Mouse (Mus musculus): ENCODE data around the gene AI854703.

AI854703 gene

DNA sequence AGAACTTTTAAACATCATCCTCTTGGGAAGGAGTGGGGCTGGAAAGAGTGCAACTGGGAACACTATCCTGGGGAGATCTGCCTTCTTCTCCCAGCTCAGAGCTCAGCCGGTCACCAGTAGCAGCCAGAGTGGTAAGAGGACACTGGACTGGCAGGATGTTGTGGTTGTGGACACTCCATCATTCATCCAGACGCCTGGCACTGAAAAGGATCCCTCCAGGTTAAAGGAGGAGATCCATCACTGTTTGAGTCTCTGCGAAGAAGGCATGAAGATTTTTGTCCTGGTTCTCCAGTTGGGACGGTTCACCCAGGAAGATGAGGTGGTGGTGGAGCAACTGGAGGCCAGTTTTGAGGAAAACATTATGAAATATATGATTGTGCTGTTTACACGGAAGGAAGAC is 32.2 kb downstream of the AI854703 start:
- no peak for DNase-seq (ENCODE audit: low spot score)

DNA sequence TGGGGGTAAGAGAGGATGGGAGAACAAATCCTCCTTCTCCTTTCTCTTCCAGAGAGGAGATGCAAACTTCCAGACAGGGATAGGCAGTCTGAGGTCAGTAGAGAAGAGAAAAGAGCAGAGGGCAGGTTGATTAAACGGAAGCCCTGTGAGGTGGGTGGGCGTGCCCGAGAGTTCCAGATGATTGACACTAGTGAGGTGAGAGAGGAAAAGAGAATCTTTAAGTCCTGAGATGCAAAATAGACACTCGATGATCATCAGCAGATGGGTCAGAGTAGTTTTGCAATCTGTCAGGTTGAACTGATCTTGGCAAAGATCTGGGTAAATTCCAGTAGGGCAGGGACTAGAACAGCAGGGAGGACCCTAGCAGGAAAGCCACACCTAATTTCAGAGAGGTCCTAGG is 38.2 kb downstream of the AI854703 start:
- no peak for DNase-seq (ENCODE audit: low spot score)

GRCm38 (mm10) chr6:48665471-48665870 is 38.9 kb downstream of the AI854703 start:
- DNase-seq (ENCODE audit: low spot score) = no peak

DNA sequence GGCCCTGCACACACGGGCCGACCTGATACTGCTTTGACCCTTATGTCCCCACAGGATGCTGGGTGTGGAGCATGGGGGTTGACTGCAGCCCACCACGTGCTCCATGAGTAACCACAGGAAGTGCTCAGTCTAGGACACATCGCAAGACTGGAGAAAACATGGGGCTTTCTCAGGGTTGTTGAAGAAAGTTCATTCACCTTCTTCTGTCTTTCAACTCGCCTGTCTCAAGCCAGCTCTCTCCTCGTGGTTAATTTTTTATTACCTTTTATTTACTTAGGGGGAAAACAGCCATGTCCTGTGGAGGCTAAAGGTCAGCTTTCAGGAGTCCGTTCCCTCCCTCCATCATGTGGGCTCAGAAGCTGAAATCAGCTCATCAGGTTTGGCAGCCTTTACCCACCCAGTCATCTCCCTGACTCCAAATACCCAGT is 39.6 kb downstream of the AI854703 start:
- no peak for DNase-seq (ENCODE audit: low spot score)

GRCm38 (mm10) chr6:48668022-48668421 is 41.5 kb downstream of the AI854703 start:
- no peak for DNase-seq (ENCODE audit: low spot score)

GRCm38 (mm10) chr6:48669446-48669969 is 42.9 kb downstream of the AI854703 start:
- no peak for DNase-seq (ENCODE audit: low spot score)

DNA sequence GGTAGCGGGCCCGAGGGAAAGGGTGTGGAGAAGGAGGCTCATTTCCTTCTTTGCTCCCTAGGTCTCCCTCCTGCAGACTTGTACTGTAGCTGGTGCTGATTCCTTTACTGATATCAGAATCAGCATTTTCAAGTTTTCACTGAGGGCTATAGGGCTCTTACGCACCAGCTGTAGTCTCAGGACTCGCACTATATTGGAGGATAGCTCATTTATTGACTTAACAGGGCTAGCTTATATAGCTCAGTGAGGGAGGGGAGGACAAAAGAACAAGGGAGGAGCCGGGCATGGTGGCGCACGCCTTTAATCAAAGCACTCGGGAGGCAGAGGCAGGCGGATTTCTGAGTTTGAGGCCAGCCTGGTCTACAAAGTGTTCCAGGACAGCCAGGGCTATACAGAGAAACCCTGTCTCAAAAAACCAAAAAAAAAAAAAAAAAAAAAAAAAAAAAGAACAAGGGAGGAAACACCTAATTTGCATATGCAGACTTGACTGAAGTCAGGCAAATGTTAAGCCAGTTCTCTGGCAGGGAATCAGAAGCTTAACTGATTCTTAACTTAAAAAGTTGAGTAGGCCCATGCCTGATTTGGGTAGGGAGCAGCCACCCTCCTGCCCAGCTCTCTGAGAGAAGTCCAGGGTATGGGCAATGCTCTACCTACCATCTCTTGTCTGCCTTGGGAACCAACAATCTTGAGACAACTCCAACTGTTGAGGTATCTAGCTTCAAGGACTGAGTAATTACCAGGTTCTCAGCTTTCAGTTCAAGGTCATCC is 47.9 kb downstream of the AI854703 start:
- no peak for DNase-seq (ENCODE audit: low spot score)

DNA sequence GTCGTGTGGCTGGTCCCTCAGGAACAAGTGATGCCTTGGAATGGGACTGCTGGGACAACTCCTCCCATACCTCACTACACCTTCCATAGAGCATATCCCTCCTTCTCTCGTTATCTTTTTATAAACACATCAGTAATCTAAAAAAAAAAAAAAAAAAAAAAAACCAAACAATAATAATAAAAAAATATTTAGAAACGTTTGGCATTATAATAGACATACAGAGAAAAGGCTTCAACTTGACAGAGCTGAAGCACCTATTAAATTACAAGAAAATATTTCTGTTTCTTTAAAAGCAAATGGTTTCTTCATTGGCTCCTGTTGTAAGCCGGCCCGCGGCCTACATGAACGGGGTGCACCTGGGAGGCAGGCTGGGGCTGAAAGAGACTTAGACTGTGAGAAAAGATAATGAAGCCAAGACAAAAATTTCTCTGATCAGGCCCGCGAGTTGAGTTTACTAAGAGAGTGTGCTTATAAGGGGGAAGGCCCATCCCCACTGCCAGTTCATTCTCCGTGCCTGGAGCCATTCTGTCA is 48.9 kb downstream of the AI854703 start:
- DNase-seq (ENCODE audit: low spot score) = no peak

- no peak for DNase-seq (ENCODE audit: low spot score)
Measured at GRCm38 (mm10) chr6:48675931-48676859, 49.6 kb downstream of the AI854703 start, which contains the start of gene Gimap9. TSS of gene Gimap9 (plus strand) at chr6:48676129.

GRCm38 (mm10) chr6:48676860-48677415 is 50.4 kb downstream of the AI854703 start:
- DNase-seq (ENCODE audit: low spot score) = no peak

DNA sequence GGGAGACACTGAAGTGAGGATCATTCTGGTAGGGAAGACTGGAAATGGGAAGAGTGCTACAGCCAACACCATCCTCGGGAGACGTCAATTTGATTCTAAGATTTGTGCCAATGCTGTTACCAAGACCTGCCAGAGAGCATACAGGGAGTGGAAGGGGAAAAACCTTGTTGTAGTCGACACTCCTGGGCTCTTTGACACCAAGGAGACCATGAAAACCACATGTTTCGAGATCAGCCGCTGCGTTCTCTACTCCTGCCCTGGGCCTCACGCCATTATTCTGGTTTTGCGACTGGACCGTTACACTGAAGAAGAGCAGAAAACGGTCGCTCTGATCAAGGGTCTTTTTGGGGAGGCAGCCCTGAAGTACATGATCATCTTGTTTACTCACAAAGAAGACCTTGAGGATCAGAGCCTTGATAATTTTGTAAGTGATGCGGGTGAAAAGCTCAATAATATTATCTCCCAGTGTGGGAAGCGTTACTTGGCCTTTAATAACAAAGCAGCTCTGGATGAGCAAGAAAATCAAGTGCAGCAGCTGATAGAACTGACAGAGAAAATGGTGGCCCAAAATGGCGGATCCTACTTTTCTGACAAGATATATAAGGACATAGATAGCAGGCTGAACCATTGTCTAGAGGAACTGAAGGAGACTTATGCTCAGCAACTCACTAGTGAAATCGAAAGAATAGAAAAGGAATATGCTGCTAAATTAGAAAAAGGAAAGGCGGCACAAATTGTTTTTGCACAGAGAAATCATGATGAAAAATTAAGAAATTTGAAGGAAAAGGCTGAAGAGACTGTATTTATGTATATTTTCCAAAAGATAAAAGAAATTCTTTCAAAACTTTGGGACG is 51.2 kb downstream of the AI854703 start:
- no peak for DNase-seq (ENCODE audit: low spot score)

- no peak for DNase-seq (ENCODE audit: low spot score)
Measured at GRCm38 (mm10) chr6:48678391-48678790, 51.8 kb downstream of the AI854703 start.

DNA sequence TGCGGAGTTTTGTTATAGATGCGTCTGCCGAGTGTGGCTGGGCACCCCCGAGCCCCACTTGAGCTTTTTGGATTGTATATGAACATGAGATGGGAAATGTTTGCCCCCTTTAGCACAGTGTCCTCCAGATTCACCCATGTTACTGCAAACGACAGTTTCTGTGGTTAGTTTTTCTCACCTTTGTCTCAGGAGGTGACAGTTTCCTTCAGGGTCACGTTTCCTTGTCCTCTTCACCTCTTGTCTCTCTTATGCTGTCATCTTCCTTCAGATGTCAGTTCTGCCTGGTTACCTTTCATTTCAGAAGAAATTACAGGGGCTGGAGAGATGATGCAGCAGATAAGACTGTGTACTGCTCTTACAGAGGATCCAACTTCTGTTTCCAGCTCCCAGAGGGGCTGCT is 53.1 kb downstream of the AI854703 start:
- DNase-seq (ENCODE audit: low spot score) = no peak

GRCm38 (mm10) chr6:48680421-48680820 is 53.9 kb downstream of the AI854703 start:
- no peak for DNase-seq (ENCODE audit: low spot score)

GRCm38 (mm10) chr6:48681472-48682090 is 55.0 kb downstream of the AI854703 start:
- no peak for DNase-seq (ENCODE audit: low spot score)

DNA sequence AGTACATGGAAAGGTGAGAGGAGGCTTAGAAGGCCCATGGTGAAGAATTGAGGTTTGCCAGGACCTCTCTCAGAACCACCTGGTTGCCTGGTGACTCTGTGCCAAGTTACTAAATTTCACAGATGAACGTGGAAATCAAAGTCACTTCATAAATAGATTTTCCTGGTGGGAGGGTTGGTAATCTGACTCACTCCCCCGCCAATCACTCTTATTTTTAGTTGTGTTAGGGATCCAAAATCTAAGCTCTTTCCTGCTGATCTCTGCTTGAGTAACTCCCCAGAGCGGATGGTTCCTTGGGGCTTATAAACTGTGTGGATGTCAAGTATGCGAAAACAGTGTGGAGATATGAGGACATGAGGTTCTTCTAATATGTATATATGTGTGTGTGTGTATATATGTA is 55.7 kb downstream of the AI854703 start:
- no peak for DNase-seq (ENCODE audit: low spot score)
